Mouse (Mus musculus) thymus, adult 2 months (tissue): ENCODE data around the gene Grpel1.

Experiments
- CTCF ChIP-seq: fragments of 200-500 bp; IDR thresholded peaks from 2 replicates; pipeline ENCODE4 v1.5.1; 2012; ENCODE audit warnings: mild to moderate bottlenecking, control low read depth, low read length, moderate library complexity, borderline replicate concordance; ENCODE audit not compliant: control insufficient read depth, poor library complexity, insufficient read depth; ENCODE audit errors: extremely low read depth
- POLR2A ChIP-seq: fragments of 200-500 bp; IDR thresholded peaks from 2 replicates; pipeline ENCODE4 v1.6.1; 2012; ENCODE audit warnings: mild to moderate bottlenecking, low read length, control low read depth, moderate library complexity; ENCODE audit not compliant: control insufficient read depth, poor library complexity, insufficient read depth; ENCODE audit errors: extremely low read depth

DNA sequence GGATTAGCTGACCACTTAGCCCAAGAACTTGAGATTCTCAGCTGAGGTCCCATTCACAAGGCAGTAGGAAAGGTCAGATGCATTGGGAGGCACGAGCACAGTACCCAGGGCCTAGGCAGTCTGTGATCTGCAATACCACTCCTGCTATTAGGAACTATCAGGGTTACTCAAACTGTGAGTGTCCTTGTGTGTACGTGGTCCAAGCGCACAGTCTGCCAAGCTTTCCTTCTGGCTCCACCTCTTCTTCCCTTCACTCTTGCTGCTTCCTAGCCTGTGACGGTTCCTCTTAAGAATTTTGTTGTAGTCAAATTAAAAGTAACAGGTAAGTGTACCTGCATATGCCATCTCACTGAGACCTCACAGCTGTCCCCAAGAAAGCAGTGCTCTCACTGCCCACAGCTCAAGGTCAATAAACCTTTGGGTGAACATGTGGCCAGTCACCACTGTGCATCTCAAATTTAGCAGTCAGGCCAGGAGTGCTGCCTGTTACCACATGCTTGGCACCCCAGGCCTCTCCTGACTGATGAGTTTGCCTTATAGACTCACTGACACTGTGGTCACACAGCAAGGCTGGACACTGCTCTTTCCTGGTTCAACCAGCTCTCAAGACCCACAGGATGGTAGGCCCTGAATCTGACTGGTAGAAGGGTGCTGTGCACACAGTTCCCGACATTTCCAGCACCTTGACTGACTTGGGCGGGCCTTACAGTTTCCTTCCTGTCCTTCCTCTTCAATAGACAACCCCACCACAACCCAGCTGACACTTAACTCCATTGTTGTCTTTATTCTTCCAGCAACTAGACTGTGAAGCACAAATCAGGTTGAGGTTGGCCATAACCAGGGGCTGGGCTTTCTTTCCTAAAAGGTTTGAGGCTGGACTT, 14.0 kb downstream of the Grpel1 start:
- TF ChIP-seq CTCF (no peak), POLR2A (no peak)
